Mouse (Mus musculus): Measurements from ENCODE around the gene Mast4. TPM values are rescaled to one million over a fixed set of nuclear protein-coding genes. Genes with fewer than 3 reads are reported as not detected.
A peak's percentile ranks its signal among the peaks of the same experiment; 100 is the strongest.

Gene Mast4
- polyA plus RNA-seq, 1 experiment from 2014 or later, result 45.4 TPM

DNA sequence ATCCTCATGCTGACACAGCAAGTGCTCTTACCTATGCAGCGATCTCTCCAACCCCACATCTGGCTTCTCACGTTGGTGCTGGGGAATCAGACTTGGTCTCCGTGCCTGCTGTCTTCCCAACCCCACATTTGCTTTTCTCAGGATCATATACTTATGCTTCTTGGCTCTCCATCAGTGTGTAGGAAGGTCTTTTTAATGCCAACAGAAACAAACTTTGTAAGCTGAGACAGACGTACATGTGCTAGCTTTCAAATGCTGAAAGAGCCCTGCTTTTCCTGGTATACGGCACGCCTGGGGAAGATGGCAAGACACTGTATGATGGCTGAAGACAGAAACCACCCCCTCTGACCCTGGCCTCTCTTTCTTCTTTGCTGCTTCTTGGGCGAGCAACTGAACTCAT is 285.3 kb downstream of the Mast4 start:
- H3K9me3 ChIP-seq (replicated peaks; ENCODE audit: control insufficient read depth, low read length), result no peaks in the 10 kb centered on the region
- no peak overlapping the region for H3K27ac ChIP-seq (ENCODE audit: low read depth, low read length)
- H3K9ac ChIP-seq (ENCODE audit: low read depth, low read length), result no peak overlapping the region
- H3K36me3 ChIP-seq (ENCODE audit: control insufficient read depth, insufficient read depth, low read length), result no peaks in the 10 kb centered on the region
- 82% methylated on average over 7 of the region's 7 CpGs for WGBS (ENCODE audit: insufficient replicate concordance)
- no peaks in the 10 kb centered on the region for H3K27me3 ChIP-seq (ENCODE audit: control insufficient read depth, insufficient read depth, low read length)
- ATAC-seq (replicated peaks; ENCODE audit: insufficient number of reproducible peaks, low FRiP score, low TSS enrichment), result no peak
- H3K4me2 ChIP-seq, result no peak overlapping the region
- H3K4me3 ChIP-seq (ENCODE audit: low read depth, low read length), result no peak overlapping the region
- peaks cover 6% of the 10 kb centered on the region for H3K4me1 ChIP-seq (ENCODE audit: control insufficient read depth, insufficient read depth, low read length)

DNA sequence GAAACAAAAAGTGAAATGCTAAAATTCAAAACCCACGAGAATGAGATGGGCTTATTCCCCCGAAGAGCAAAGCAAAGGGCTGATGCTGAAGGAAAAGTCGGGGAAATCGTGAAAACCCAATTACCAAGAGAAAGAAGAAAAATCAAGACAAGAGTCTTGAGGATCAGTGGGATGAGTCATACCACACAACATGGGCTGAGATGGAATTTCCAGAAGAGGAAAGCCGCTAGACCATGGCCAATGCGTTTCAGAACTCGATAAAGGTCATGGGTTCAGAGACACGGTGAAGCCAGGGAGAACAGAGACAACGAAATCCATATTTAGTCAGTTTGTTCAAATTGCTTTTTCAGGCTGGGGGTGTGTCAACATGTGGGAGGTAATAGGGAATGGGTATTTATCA is 290.6 kb downstream of the Mast4 start:
- Histone ChIP-seq H3K36me3 (ENCODE audit: control insufficient read depth, insufficient read depth, low read length) (no peaks in the 10 kb centered on the region), H3K27me3 (ENCODE audit: control insufficient read depth, insufficient read depth, low read length) (no peaks in the 10 kb centered on the region), H3K4me1 (ENCODE audit: control insufficient read depth, insufficient read depth, low read length) (0 out of 2 replicates have a peak, but pooled peaks cover 4% of the 10 kb centered on the region), H3K27ac (ENCODE audit: low read depth, low read length) (no peak overlapping the region), H3K4me3 (ENCODE audit: low read depth, low read length) (no peak overlapping the region), H3K4me2 (no peak overlapping the region), H3K9me3 (replicated peaks; ENCODE audit: control insufficient read depth, low read length) (no peaks in the 10 kb centered on the region), H3K9ac (ENCODE audit: low read depth, low read length) (no peak overlapping the region)
- no peak for ATAC-seq (replicated peaks; ENCODE audit: insufficient number of reproducible peaks, low FRiP score, low TSS enrichment)
- 89% methylated on average over 9 of the region's 9 CpGs for WGBS (ENCODE audit: insufficient replicate concordance)

DNA sequence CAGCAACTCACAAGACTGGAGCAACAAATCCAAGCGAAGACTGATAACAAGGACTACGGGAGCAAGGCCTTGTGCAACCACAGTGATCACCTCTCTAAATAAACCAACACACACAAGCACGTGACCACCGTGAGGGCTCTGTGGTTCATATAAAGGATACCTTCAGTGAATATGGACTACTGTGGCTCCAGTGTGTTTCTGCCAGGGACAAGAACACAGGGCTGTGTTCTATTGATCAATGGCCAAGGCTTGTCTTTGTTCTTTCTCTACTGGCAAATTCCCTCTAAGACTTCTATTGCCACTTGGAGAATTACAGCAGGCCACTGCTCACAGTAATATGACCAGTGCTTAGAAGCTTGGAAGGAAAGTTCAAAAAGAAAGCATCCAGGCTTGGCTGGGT is 291.3 kb downstream of the Mast4 start:
- Histone ChIP-seq H3K9ac (ENCODE audit: low read depth, low read length) (no peak overlapping the region), H3K36me3 (ENCODE audit: control insufficient read depth, insufficient read depth, low read length) (no peaks in the 10 kb centered on the region)

DNA sequence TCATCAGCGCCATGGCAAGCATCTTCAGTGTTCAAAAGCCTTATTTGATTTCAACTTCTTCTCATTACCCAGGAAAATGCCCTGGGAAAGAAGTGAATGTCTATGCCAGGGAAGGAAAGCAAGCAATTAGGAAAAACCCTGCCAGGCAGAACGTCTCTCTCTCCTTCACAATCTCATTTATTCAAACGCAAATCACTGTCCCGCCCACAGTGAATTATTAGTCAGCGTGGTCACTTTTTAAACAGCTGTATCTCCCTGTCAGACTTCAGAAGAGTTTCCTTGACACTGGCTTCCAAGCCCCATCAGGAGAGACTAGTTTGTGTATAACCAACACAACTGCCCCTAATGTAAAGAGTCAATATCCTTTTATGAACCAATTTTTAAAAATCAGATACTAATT is 296.8 kb downstream of the Mast4 start:
- 76% methylated on average over 5 of the region's 5 CpGs for WGBS (ENCODE audit: insufficient replicate concordance)
- no peak overlapping the region for H3K4me2 ChIP-seq
- no peak overlapping the region for H3K9ac ChIP-seq (ENCODE audit: low read depth, low read length)
- H3K27ac ChIP-seq (ENCODE audit: low read depth, low read length), result no peak overlapping the region
- H3K27me3 ChIP-seq (ENCODE audit: control insufficient read depth, insufficient read depth, low read length), result no peaks in the 10 kb centered on the region
- no peak overlapping the region for H3K4me3 ChIP-seq (ENCODE audit: low read depth, low read length)
- H3K9me3 ChIP-seq (replicated peaks; ENCODE audit: control insufficient read depth, low read length), result no peaks in the 10 kb centered on the region
- no peak for ATAC-seq (replicated peaks; ENCODE audit: insufficient number of reproducible peaks, low FRiP score, low TSS enrichment)
- no peaks in the 10 kb centered on the region for H3K36me3 ChIP-seq (ENCODE audit: control insufficient read depth, insufficient read depth, low read length)
- H3K4me1 ChIP-seq (ENCODE audit: control insufficient read depth, insufficient read depth, low read length), result 0 out of 2 replicates have a peak, but pooled peaks cover 4% of the 10 kb centered on the region

More for the DNA sequence above, 291.3 kb downstream of the Mast4 start:
- no peak overlapping the region for H3K4me3 ChIP-seq (ENCODE audit: low read depth, low read length)
- ATAC-seq (replicated peaks; ENCODE audit: insufficient number of reproducible peaks, low FRiP score, low TSS enrichment), result no peak
- 85% methylated on average over 4 of the region's 4 CpGs for WGBS (ENCODE audit: insufficient replicate concordance)
- 0 out of 2 replicates have a peak, but pooled peaks cover 4% of the 10 kb centered on the region for H3K4me1 ChIP-seq (ENCODE audit: control insufficient read depth, insufficient read depth, low read length)
- H3K9me3 ChIP-seq (replicated peaks; ENCODE audit: control insufficient read depth, low read length), result no peaks in the 10 kb centered on the region
- no peaks in the 10 kb centered on the region for H3K27me3 ChIP-seq (ENCODE audit: control insufficient read depth, insufficient read depth, low read length)
- H3K27ac ChIP-seq (ENCODE audit: low read depth, low read length), result no peak overlapping the region
- H3K4me2 ChIP-seq, result no peak overlapping the region

DNA sequence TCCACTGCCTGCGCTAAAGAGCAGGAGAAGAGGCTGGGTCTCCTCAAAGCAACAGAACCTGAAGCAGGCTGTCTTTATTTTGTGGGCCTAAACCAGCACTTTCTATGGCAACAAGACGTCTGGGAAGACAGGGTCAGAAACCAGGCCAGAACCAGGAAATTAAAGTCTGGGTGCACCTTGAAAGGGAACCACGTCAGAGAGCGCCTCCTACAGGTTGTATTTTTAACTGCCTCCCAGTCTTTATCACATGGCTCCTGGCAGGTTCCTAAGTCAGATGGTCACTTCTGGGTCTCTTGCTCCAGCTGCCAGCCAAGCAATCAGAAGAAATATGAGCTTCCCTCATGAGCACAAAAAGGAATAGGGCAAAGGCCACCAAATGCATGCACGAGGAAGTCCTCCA is 304.9 kb downstream of the Mast4 start:
- no peak overlapping the region for H3K4me2 ChIP-seq
- WGBS (ENCODE audit: insufficient replicate concordance), result 79% methylated on average over 5 of the region's 5 CpGs
- peaks cover 27% of the 10 kb centered on the region for H3K4me1 ChIP-seq (ENCODE audit: control insufficient read depth, insufficient read depth, low read length)
- no peaks in the 10 kb centered on the region for H3K9me3 ChIP-seq (replicated peaks; ENCODE audit: control insufficient read depth, low read length)
- no peak for ATAC-seq (replicated peaks; ENCODE audit: insufficient number of reproducible peaks, low FRiP score, low TSS enrichment)
- H3K36me3 ChIP-seq (ENCODE audit: control insufficient read depth, insufficient read depth, low read length), result no peaks in the 10 kb centered on the region
- no peak overlapping the region for H3K27ac ChIP-seq (ENCODE audit: low read depth, low read length)
- no peak overlapping the region for H3K4me3 ChIP-seq (ENCODE audit: low read depth, low read length)
- no peaks in the 10 kb centered on the region for H3K27me3 ChIP-seq (ENCODE audit: control insufficient read depth, insufficient read depth, low read length)
- H3K9ac ChIP-seq (ENCODE audit: low read depth, low read length), result no peak overlapping the region

DNA sequence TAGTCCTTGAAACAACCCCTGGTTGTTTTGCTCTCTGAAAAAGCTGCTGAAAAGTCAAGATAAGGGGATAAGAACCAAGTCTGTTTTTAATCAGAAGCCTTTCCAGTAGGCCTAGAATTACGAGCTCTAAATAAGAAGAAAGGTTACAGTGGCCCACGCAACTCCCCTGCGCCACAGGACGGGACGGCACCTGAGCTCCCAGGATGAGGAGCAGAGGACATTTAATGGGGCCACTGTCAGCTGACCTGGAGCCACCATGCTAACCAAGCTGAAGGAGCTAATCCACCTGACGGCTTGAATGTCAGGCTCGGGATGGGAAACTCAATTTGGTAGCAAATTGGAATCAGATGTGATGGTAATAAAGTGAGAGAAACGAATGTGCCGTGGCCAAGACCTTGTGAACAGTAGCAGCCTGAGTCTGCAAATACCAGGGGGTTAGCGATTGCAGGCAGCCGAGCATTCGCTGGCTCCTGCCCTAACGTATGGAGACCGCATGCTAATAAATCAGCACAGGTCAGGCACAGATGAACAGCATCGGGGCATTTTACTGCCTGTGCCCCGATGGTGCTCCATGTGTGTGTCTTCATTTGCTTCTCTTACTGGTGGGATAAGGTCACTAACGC is 306.7 kb downstream of the Mast4 start:
- H3K36me3 ChIP-seq (ENCODE audit: control insufficient read depth, insufficient read depth, low read length), result no peaks in the 10 kb centered on the region
- no peak overlapping the region for H3K27ac ChIP-seq (ENCODE audit: low read depth, low read length)
- no peaks in the 10 kb centered on the region for H3K9me3 ChIP-seq (replicated peaks; ENCODE audit: control insufficient read depth, low read length)
- no peaks in the 10 kb centered on the region for H3K27me3 ChIP-seq (ENCODE audit: control insufficient read depth, insufficient read depth, low read length)
- H3K4me3 ChIP-seq (ENCODE audit: low read depth, low read length), result no peak overlapping the region
- peak overlapping the region; percentile 43 for H3K4me2 ChIP-seq
- H3K4me1 ChIP-seq (ENCODE audit: control insufficient read depth, insufficient read depth, low read length), result peaks cover 34% of the 10 kb centered on the region
- no peak overlapping the region for H3K9ac ChIP-seq (ENCODE audit: low read depth, low read length)
- 44% methylated on average over 17 of the region's 17 CpGs for WGBS (ENCODE audit: insufficient replicate concordance)
- no peak for ATAC-seq (replicated peaks; ENCODE audit: insufficient number of reproducible peaks, low FRiP score, low TSS enrichment)

DNA sequence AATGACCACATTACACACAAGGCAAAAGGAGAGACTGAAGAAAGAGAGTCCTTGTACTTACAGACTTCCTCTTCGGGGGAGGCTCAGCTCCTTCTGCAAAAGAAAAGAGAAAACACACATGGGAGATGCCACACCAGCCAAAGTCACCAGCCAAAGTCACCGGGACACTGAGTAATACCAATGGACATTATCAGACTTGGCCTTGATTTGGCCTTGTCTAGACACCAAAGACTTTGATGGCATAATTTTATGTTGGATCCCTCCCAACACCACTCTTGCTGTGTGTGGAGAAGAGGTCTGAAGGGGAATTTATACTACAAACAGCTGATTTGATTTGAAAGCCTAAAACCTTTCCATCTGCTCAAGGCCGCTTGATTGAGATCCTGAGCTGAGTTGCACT is 308.8 kb downstream of the Mast4 start:
- ATAC-seq (replicated peaks; ENCODE audit: insufficient number of reproducible peaks, low FRiP score, low TSS enrichment), result no peak
- no peak overlapping the region for H3K27ac ChIP-seq (ENCODE audit: low read depth, low read length)
- no peaks in the 10 kb centered on the region for H3K36me3 ChIP-seq (ENCODE audit: control insufficient read depth, insufficient read depth, low read length)
- no peaks in the 10 kb centered on the region for H3K27me3 ChIP-seq (ENCODE audit: control insufficient read depth, insufficient read depth, low read length)
- H3K9me3 ChIP-seq (replicated peaks; ENCODE audit: control insufficient read depth, low read length), result no peaks in the 10 kb centered on the region
- no peak overlapping the region for H3K4me2 ChIP-seq
- no peak overlapping the region for H3K9ac ChIP-seq (ENCODE audit: low read depth, low read length)
- H3K4me1 ChIP-seq (ENCODE audit: control insufficient read depth, insufficient read depth, low read length), result peaks cover 38% of the 10 kb centered on the region
- 52% methylated on average over 3 of the region's 3 CpGs for whole genome bisulfite sequencing (ENCODE audit: insufficient replicate concordance)
- no peak overlapping the region for H3K4me3 ChIP-seq (ENCODE audit: low read depth, low read length)

DNA sequence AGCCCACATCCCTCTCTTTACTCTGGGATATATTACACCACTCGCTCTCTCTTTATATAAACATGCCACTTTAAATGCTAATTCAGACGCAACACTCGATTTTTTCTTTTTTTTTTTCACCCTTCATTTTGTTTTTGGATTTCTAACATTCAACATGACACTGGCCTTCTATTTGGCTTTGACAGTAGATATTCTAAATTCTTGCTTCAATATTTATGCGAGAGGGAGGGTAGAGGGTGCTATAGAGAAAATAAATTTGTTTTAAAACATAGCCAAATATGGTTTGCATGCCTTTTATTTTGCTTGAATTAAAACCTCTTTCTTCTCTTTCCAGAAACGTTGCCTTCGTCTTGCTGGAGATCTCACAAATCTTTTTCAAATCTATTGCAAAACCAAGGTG is 315.8 kb downstream of the Mast4 start:
- no peak overlapping the region for H3K27ac ChIP-seq (ENCODE audit: low read depth, low read length)
- H3K27me3 ChIP-seq (ENCODE audit: control insufficient read depth, insufficient read depth, low read length), result no peaks in the 10 kb centered on the region
- peaks cover 12% of the 10 kb centered on the region for H3K4me1 ChIP-seq (ENCODE audit: control insufficient read depth, insufficient read depth, low read length)
- H3K9me3 ChIP-seq (replicated peaks; ENCODE audit: control insufficient read depth, low read length), result no peaks in the 10 kb centered on the region
- H3K4me2 ChIP-seq, result no peak overlapping the region
- H3K9ac ChIP-seq (ENCODE audit: low read depth, low read length), result no peak overlapping the region
- H3K36me3 ChIP-seq (ENCODE audit: control insufficient read depth, insufficient read depth, low read length), result no peaks in the 10 kb centered on the region
- WGBS (ENCODE audit: insufficient replicate concordance), result 79% methylated on average over 6 of the region's 6 CpGs
- ATAC-seq (replicated peaks; ENCODE audit: insufficient number of reproducible peaks, low FRiP score, low TSS enrichment), result no peak
- no peak overlapping the region for H3K4me3 ChIP-seq (ENCODE audit: low read depth, low read length)

DNA sequence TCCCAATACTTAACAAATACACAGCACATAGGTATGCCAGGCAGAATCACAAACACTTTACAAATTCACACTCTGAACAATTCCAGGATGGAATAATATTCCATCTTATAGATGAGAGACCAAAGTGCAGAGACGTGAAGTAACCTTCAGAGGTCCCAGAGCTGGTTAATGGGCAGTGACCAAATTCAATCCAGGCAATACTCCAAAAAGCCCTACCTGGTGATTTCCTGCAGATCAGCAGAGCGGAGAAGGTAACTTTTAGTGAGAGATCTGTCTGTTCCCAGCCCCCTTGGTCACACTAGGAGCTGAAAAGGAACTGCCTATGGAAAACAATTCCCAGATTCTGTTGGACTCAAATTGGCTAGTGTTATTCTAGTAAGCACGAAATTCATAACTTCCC is 316.6 kb downstream of the Mast4 start:
- no peak for ATAC-seq (replicated peaks; ENCODE audit: insufficient number of reproducible peaks, low FRiP score, low TSS enrichment)
- Histone ChIP-seq H3K36me3 (ENCODE audit: control insufficient read depth, insufficient read depth, low read length) (no peaks in the 10 kb centered on the region), H3K9me3 (replicated peaks; ENCODE audit: control insufficient read depth, low read length) (no peaks in the 10 kb centered on the region), H3K4me1 (ENCODE audit: control insufficient read depth, insufficient read depth, low read length) (peaks cover 7% of the 10 kb centered on the region; the same call in 1 of the 2 replicates), H3K4me2 (no peak overlapping the region), H3K27me3 (ENCODE audit: control insufficient read depth, insufficient read depth, low read length) (no peaks in the 10 kb centered on the region), H3K9ac (ENCODE audit: low read depth, low read length) (no peak overlapping the region), H3K27ac (ENCODE audit: low read depth, low read length) (no peak overlapping the region), H3K4me3 (ENCODE audit: low read depth, low read length) (no peak overlapping the region)
- 86% methylated on average over 3 of the region's 3 CpGs for WGBS (ENCODE audit: insufficient replicate concordance)
